Mouse (Mus musculus) embryonic facial prominence, embryonic 13.5 days (tissue): ENCODE results near the gene Pde4d. TPM values are rescaled to one million over a fixed set of nuclear protein-coding genes. Genes with fewer than 3 reads are reported as not detected.

Experiments
- ATAC-seq: fragments of 200-750 bp; cut with Nextera tagmentation; 2 replicates; pipeline ENCODE4 v1.8.0; 2017; ENCODE audit warnings: low read depth; ENCODE audit not compliant: insufficient number of reproducible peaks, insufficient read depth, low FRiP score, low TSS enrichment
- H3K27ac ChIP-seq: fragments of 300-500 bp; sonication (generic); 2 replicates; pipeline ENCODE4 v1.5.1; 2015; ENCODE audit warnings: moderate library complexity, mild to moderate bottlenecking, inconsistent platforms
- H3K27me3 ChIP-seq: fragments of 300-500 bp; sonication (generic); 2 replicates; pipeline ENCODE4 v1.6.1; 2015; ENCODE audit warnings: mild to moderate bottlenecking, inconsistent platforms
- H3K36me3 ChIP-seq: fragments of 300-500 bp; sonication (generic); 2 replicates; pipeline ENCODE4 v1.6.1; 2015; ENCODE audit warnings: mild to moderate bottlenecking, inconsistent platforms
- H3K4me1 ChIP-seq: fragments of 300-500 bp; sonication (generic); 2 replicates; pipeline ENCODE4 v1.6.1; 2015; ENCODE audit warnings: inconsistent platforms
- H3K4me2 ChIP-seq: fragments of 300-500 bp; sonication (generic); 2 replicates; pipeline ENCODE4 v1.6.1; 2015; ENCODE audit warnings: moderate library complexity, mild to moderate bottlenecking, inconsistent platforms
- H3K4me3 ChIP-seq: fragments of 300-500 bp; sonication (generic); 2 replicates; pipeline ENCODE4 v1.5.1; 2015; ENCODE audit warnings: mild to moderate bottlenecking, inconsistent platforms
- H3K9ac ChIP-seq: fragments of 300-500 bp; sonication (generic); 2 replicates; pipeline ENCODE4 v1.6.1; 2015; ENCODE audit warnings: mild to moderate bottlenecking, inconsistent platforms
- H3K9me3 ChIP-seq: fragments of 300-500 bp; sonication (generic); 2 replicates; pipeline ENCODE4 v1.6.1; 2016; ENCODE audit warnings: inconsistent platforms
- WGBS: fragments of 180-500 bp; shearing (Covaris S2); methylation state at CpG from one replicate; pipeline ENCODE4 v1.1.7; 2015; ENCODE audit warnings: mixed read lengths; 5-methylcytosine and 5-hydroxymethylcytosine counted together
- polyA plus RNA-seq: library from polyadenylated mRNA; unstranded; fragments of >200 nt; fragmentation: Nextera tagmentation; extraction: Ambion mirVana; gene quantifications from 2 replicates; pipeline ENCODE4 v1.2.1, GENCODE M21; 2015

Pde4d gene
- polyA plus RNA-seq, 1 experiment from 2014 or later, result 22.9 TPM

DNA sequence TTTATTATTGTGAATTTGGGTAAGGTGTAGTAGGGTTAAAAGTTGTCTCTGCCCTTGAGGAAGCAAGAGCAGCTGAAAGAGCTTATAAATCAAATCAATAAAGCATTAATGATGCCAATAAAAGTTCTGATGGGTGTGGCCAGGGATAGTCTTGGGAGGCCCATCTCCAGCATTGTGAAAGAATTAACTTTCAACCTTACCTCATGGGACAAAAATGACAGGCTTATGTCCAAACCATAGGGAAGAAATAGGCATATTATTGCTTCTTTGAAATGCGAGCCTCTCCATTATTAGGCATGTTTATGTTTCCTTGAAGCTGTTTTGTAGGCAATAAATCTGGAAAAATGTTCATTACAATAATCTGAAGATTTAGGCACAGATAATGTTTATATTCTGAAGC, 10.7 kb upstream of the Pde4d start:
- no peaks in the 10 kb centered on the region for H3K9me3 ChIP-seq

DNA sequence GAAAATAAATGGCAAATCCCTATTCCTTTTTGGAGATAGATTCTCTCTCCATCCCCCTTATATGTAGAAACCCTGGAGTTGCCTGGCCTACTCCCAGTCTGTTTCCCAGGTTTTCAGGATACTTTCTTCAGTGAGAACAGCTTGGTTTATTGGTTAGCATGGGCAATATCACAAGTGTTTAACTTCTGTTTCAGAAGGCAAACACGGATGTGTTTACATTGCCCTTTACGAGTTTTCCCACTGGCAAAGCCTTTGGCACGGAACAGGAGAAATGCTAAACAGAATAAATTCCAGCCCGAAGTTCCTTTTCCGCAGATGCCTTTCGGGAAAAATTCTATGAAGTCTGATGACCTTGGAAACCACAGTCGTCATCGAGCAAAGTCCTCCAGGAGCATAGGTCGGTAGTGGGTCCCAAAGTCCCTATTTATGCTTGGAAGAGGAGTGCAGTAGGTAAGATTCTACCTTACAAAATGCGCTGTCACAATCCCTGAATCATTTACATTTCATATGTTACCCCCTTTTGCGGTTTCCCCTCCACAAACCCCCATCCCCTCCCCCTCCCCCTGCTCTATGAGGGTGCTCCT, 1.3 kb upstream of the Pde4d start:
- no peak overlapping the region for H3K9ac ChIP-seq
- WGBS, result 66% methylated on average over 11 of the region's 11 CpGs
- ATAC-seq, result no peak
- H3K27ac ChIP-seq, result no peak overlapping the region
- peaks cover 15% of the 10 kb centered on the region for H3K4me1 ChIP-seq
- no peak overlapping the region for H3K4me3 ChIP-seq
- no peaks in the 10 kb centered on the region for H3K27me3 ChIP-seq
- H3K4me2 ChIP-seq, result no peak overlapping the region
- H3K9me3 ChIP-seq, result no peaks in the 10 kb centered on the region
- no peaks in the 10 kb centered on the region for H3K36me3 ChIP-seq

More for the DNA sequence above, 10.7 kb upstream of the Pde4d start:
- H3K27ac ChIP-seq, result no peak overlapping the region
- no peak for ATAC-seq
- H3K4me1 ChIP-seq, result no peaks in the 10 kb centered on the region
- H3K9ac ChIP-seq, result no peak overlapping the region
- no peaks in the 10 kb centered on the region for H3K27me3 ChIP-seq
- 81% methylated on average over 1 of the region's 1 CpGs for WGBS
- no peak overlapping the region for H3K4me2 ChIP-seq
- no peaks in the 10 kb centered on the region for H3K36me3 ChIP-seq
- H3K4me3 ChIP-seq, result no peak overlapping the region

GRCm38 (mm10) chr13:108451122-108451521, 1.4 kb downstream of the Pde4d start:
- Histone ChIP-seq H3K27ac (no peak overlapping the region), H3K36me3 (no peaks in the 10 kb centered on the region), H3K4me3 (no peak overlapping the region), H3K9ac (no peak overlapping the region), H3K9me3 (no peaks in the 10 kb centered on the region), H3K27me3 (no peaks in the 10 kb centered on the region), H3K4me1 (peaks cover 21% of the 10 kb centered on the region), H3K4me2 (no peak overlapping the region)
- WGBS, result 76% methylated on average over 2 of the region's 2 CpGs
- ATAC-seq, result no peak

DNA sequence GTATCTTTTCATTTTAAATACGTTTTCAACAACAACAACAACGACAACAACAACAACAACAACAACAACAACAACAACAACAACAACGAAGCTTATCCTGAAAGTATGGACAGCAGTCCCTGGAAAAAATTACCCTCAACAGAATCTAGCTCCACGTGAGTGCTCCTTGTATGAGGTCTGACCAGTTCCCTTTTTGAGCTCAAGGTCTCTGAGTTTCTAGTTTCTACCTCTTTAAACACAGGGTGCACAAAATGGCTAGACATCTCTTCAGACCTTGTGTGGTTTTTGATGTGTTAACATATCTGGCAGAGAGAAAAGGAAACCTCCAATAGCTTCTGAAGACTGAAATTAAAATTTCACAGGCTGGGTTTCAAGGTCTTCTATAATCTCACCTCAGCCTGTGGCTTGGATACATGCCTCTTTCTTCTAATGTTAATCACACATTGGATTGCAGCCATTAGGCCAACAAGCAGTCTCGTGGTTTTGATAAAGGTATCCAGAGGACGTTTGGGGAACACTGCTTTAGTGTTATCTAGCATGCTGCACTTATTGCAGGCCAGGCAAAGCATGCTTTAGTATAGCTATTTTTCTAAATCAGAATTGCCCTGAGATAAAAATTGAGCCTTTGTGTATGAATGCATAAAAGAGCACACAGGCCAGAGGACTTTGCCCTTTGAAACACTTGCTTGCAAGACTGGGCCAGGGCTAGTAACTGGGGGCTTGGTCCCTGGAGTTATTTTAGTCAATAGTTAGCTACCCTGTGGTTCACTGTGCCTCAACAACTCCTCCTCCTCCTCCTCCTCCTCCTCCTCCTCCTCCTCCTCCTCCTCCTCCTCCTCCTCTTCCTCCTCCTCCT, 3.5 kb downstream of the Pde4d start:
- Histone ChIP-seq H3K36me3 (no peaks in the 10 kb centered on the region), H3K27ac (no peak overlapping the region), H3K9me3 (no peaks in the 10 kb centered on the region), H3K4me3 (no peak overlapping the region), H3K4me1 (peaks cover 21% of the 10 kb centered on the region), H3K4me2 (no peak overlapping the region), H3K9ac (no peak overlapping the region), H3K27me3 (no peaks in the 10 kb centered on the region)
- WGBS, result 66% methylated on average over 6 of the region's 6 CpGs
- ATAC-seq, result no peak

DNA sequence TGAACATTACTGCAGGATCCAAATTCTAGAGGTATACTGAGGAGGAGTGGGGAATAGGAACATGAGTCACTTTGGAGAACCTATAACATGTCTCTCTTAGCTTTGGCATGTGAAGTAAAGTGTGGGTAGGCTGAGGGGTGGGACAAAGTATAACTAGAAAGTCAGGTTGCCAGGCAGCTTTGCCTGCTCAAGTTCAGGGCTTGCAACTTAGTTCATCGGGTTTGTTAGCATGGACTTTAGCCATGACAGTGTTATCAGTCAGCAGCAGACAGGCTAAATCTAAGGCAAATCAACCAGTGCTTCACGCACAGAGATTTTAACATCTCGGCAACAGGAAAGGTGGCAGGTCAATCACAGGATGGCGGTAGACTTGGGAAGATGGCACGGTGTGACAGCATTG, 12.8 kb downstream of the Pde4d start:
- no peak for ATAC-seq
- H3K9ac ChIP-seq, result no peak overlapping the region
- no peak overlapping the region for H3K4me3 ChIP-seq
- whole genome bisulfite sequencing, result 92% methylated on average over 5 of the region's 5 CpGs
- no peaks in the 10 kb centered on the region; the same call in 1 of the 2 replicates for H3K9me3 ChIP-seq
- H3K4me1 ChIP-seq, result no peaks in the 10 kb centered on the region
- H3K27ac ChIP-seq, result no peak overlapping the region
- H3K4me2 ChIP-seq, result no peak overlapping the region
- no peaks in the 10 kb centered on the region for H3K27me3 ChIP-seq
- no peaks in the 10 kb centered on the region for H3K36me3 ChIP-seq

GRCm38 (mm10) chr13:108465755-108466154, 16.0 kb downstream of the Pde4d start:
- no peak overlapping the region for H3K27ac ChIP-seq
- no peaks in the 10 kb centered on the region for H3K36me3 ChIP-seq
- no peaks in the 10 kb centered on the region for H3K9me3 ChIP-seq
- H3K9ac ChIP-seq, result no peak overlapping the region
- no peak for ATAC-seq
- no peak overlapping the region for H3K4me3 ChIP-seq
- no peak overlapping the region for H3K4me2 ChIP-seq
- H3K4me1 ChIP-seq, result no peaks in the 10 kb centered on the region
- no peaks in the 10 kb centered on the region for H3K27me3 ChIP-seq

GRCm38 (mm10) chr13:108467046-108467445, 17.3 kb downstream of the Pde4d start:
- Histone ChIP-seq H3K4me1 (no peaks in the 10 kb centered on the region), H3K4me3 (no peak overlapping the region), H3K9ac (no peak overlapping the region), H3K4me2 (no peak overlapping the region), H3K9me3 (no peaks in the 10 kb centered on the region), H3K27ac (no peak overlapping the region), H3K36me3 (no peaks in the 10 kb centered on the region), H3K27me3 (no peaks in the 10 kb centered on the region)
- ATAC-seq, result no peak
- 44% methylated on average over 1 of the region's 1 CpGs for WGBS

DNA sequence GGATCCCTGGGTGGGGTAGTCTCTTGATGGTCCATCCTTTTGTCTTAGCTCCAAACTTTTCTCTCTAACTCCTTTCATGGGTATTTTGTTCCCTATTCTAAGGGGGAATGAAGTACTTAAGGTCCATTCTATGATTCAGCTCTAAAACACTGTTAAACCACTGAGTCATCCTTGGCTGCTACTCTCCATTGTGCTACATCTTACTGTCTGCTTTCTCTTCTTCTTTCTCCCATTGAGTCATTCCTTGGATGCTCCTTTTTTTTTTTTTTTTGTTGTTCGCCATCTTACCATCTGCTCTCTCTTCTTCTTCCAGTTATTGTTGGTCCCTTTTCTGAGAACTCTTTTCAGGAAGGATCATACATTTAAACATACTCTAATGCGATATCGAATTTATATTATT, 30.7 kb downstream of the Pde4d start:
- 96% methylated on average over 3 of the region's 3 CpGs for WGBS
- Histone ChIP-seq H3K4me3 (no peak overlapping the region), H3K27me3 (no peaks in the 10 kb centered on the region), H3K4me2 (no peak overlapping the region), H3K9ac (no peak overlapping the region), H3K27ac (no peak overlapping the region), H3K9me3 (no peaks in the 10 kb centered on the region), H3K36me3 (no peaks in the 10 kb centered on the region), H3K4me1 (no peaks in the 10 kb centered on the region)
- no peak for ATAC-seq

- Histone ChIP-seq H3K4me2 (no peak overlapping the region), H3K27me3 (no peaks in the 10 kb centered on the region), H3K27ac (no peak overlapping the region), H3K4me1 (no peaks in the 10 kb centered on the region), H3K9ac (no peak overlapping the region), H3K9me3 (no peaks in the 10 kb centered on the region), H3K4me3 (no peak overlapping the region), H3K36me3 (no peaks in the 10 kb centered on the region)
- no peak for ATAC-seq
- WGBS, result 88% methylated on average over 6 of the region's 6 CpGs
Observed at GRCm38 (mm10) chr13:108485036-108485435, 35.3 kb downstream of the Pde4d start.

DNA sequence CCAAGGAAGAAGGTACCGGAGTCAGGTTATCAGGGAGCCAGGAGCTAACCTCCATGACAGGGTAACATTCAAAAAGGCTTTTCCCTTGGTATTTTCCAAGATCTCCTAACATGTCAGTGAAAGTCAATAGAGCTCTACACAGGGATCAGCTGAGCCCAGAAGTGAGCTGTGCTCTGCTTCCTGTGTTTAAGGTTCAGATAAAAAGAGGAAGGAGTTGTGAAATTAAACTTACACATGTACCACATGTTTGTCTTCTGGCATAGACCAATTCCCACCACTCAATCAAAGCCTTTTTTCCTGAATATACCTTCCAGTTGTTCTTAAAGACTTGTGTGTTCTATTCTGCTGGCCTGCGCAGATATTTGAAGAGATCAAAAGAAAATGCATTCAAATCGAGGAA, 37.3 kb downstream of the Pde4d start:
- no peak for ATAC-seq
- no peak overlapping the region for H3K4me2 ChIP-seq
- H3K36me3 ChIP-seq, result no peaks in the 10 kb centered on the region
- no peak overlapping the region for H3K9ac ChIP-seq
- 87% methylated on average over 3 of the region's 3 CpGs for WGBS
- no peaks in the 10 kb centered on the region for H3K9me3 ChIP-seq
- no peaks in the 10 kb centered on the region for H3K27me3 ChIP-seq
- H3K4me1 ChIP-seq, result no peaks in the 10 kb centered on the region
- H3K27ac ChIP-seq, result no peak overlapping the region
- H3K4me3 ChIP-seq, result no peak overlapping the region

- H3K36me3 ChIP-seq, result no peaks in the 10 kb centered on the region
- no peaks in the 10 kb centered on the region for H3K27me3 ChIP-seq
- no peak overlapping the region for H3K4me2 ChIP-seq
- no peaks in the 10 kb centered on the region for H3K9me3 ChIP-seq
- H3K9ac ChIP-seq, result no peak overlapping the region
- no peak overlapping the region for H3K4me3 ChIP-seq
- no peak overlapping the region for H3K27ac ChIP-seq
- no peaks in the 10 kb centered on the region for H3K4me1 ChIP-seq
- ATAC-seq, result no peak
Observed at GRCm38 (mm10) chr13:108489825-108490224, 40.1 kb downstream of the Pde4d start.

DNA sequence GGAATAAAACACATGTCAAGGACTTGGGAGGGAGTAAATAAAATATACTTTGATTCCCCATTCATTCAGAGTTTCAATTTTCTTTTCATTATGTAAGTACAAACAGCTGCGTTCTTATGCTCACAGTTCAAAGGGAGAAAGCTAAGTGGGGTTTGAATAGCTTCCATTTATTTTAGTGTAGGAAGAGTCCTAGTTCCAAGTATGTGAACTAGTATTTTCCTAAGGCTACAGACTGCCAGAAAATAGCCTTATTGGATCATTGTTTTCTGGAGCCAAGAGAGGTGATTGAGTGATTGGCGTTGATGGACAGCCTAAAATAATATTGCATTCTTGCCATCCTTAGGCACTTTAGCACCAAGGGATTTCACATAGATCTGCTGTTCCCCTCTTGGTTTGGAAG, 41.1 kb downstream of the Pde4d start:
- 47% methylated on average over 2 of the region's 2 CpGs for WGBS
- ATAC-seq, result no peak
- H3K4me3 ChIP-seq, result no peak overlapping the region

More for the DNA sequence above, 41.1 kb downstream of the Pde4d start:
- H3K27me3 ChIP-seq, result no peaks in the 10 kb centered on the region
- no peak overlapping the region for H3K27ac ChIP-seq
- H3K9ac ChIP-seq, result no peak overlapping the region
- H3K4me1 ChIP-seq, result no peaks in the 10 kb centered on the region
- H3K4me2 ChIP-seq, result no peak overlapping the region
- no peaks in the 10 kb centered on the region for H3K36me3 ChIP-seq
- no peaks in the 10 kb centered on the region for H3K9me3 ChIP-seq
